Mouse (Mus musculus) CH12.LX (cell line): Measurements from ENCODE around the gene Cnn3. TPM values are rescaled to one million over a fixed set of nuclear protein-coding genes. Genes with fewer than 3 reads are reported as not detected.

ENCODE experiments used
- DNase-seq: peaks from one replicate; pipeline ENCODE4 v3.0.0-alpha.2; 2013; ENCODE audit errors: extremely low read depth
- H3K27ac ChIP-seq: 2 replicates; pipeline ENCODE4 v1.5.1; 2012; ENCODE audit warnings: low read depth, mild to moderate bottlenecking, control low read depth, moderate library complexity; ENCODE audit not compliant: insufficient read depth
- H3K27me3 ChIP-seq: replicated peaks from 2 replicates; pipeline ENCODE3; 2012; ENCODE audit warnings: inconsistent platforms
- H3K36me3 ChIP-seq, 2 experiments: replicated peaks in 1 of 2; 2 replicates each; pipeline versions ENCODE3 to v1.6.1; 2012; ENCODE audit warnings: inconsistent platforms in 1 of 2, low read length in 1 of 2, mild to moderate bottlenecking in 1 of 2, mixed read lengths in 1 of 2, moderate library complexity in 1 of 2; ENCODE audit not compliant: control insufficient read depth in 1 of 2, insufficient read depth in 1 of 2
- H3K4me1 ChIP-seq, 2 experiments: 2 replicates each; pipeline ENCODE4 v1.6.1; 2012; ENCODE audit warnings: inconsistent platforms in 1 of 2, moderate library complexity in 1 of 2; ENCODE audit not compliant: insufficient read depth in 2 of 2, control insufficient read depth in 1 of 2
- H3K4me2 ChIP-seq: 2 replicates; pipeline ENCODE4 v1.6.1; 2012; ENCODE audit warnings: low read depth, mild to moderate bottlenecking, control low read depth; ENCODE audit not compliant: poor library complexity, insufficient read depth, severe bottlenecking
- H3K4me3 ChIP-seq, 3 experiments: fragments of 150-350 bp in 1 of 3; sonication (generic) in 1 of 3; replicated peaks in 1 of 3; 2 replicates each; pipeline versions ENCODE3 to v1.5.1; 2011 to 2012; ENCODE audit warnings: low read depth in 2 of 3, low read length in 2 of 3, mild to moderate bottlenecking in 2 of 3, moderate library complexity in 2 of 3, control low read depth in 1 of 3, improper control_type of control experiment in 1 of 3, inconsistent platforms in 1 of 3, mixed read lengths in 1 of 3; ENCODE audit not compliant: poor library complexity in 1 of 3
- H3K79me2 ChIP-seq: replicated peaks from 2 replicates; pipeline ENCODE4 v1.6.1; 2012; ENCODE audit warnings: mild to moderate bottlenecking, moderate library complexity; ENCODE audit not compliant: control insufficient read depth, poor library complexity, insufficient read depth, severe bottlenecking; ENCODE audit errors: extremely low read depth
- H3K9ac ChIP-seq: 2 replicates; pipeline ENCODE4 v1.6.1; 2012; ENCODE audit warnings: low read depth, mild to moderate bottlenecking, control low read depth, moderate library complexity; ENCODE audit not compliant: insufficient read depth
- H3K9me3 ChIP-seq: replicated peaks from 2 replicates; pipeline ENCODE3; 2012; ENCODE audit warnings: low read length, inconsistent platforms, mixed read lengths
- BHLHE40 ChIP-seq: IDR thresholded peaks from 2 replicates; pipeline ENCODE4 v1.6.1; 2011; ENCODE audit warnings: mild to moderate bottlenecking, low read depth, low read length, improper control_type of control experiment
- CHD1 ChIP-seq: IDR thresholded peaks from 2 replicates; pipeline ENCODE4 v1.6.1; 2012; ENCODE audit warnings: low read depth, low read length, improper control_type of control experiment, inconsistent platforms
- CHD2 ChIP-seq: IDR thresholded peaks from 2 replicates; pipeline ENCODE4 v1.6.1; 2011; ENCODE audit warnings: low read length, improper control_type of control experiment
- CTCF ChIP-seq, 2 experiments: IDR thresholded peaks in 1 of 2; conservative IDR thresholded peaks in 1 of 2; 2 replicates each; pipeline ENCODE4 v1.5.1; 2011 to 2012; ENCODE audit warnings: low read depth in 2 of 2, low read length in 2 of 2, improper control_type of control experiment in 1 of 2, inconsistent platforms in 1 of 2, mild to moderate bottlenecking in 1 of 2, moderate library complexity in 1 of 2
- ELF1 ChIP-seq: IDR thresholded peaks from 2 replicates; pipeline ENCODE4 v1.6.1; 2014; ENCODE audit warnings: low read depth, mild to moderate bottlenecking, inconsistent platforms, low read length, improper control_type of control experiment
- ETS1 ChIP-seq: conservative IDR thresholded peaks from 2 replicates; pipeline ENCODE4 v1.6.1; 2012; ENCODE audit warnings: low read depth, mild to moderate bottlenecking, inconsistent platforms, low read length, improper control_type of control experiment, moderate library complexity
- GABPA ChIP-seq: IDR thresholded peaks from 2 replicates; pipeline ENCODE4 v1.6.1; 2012; ENCODE audit warnings: low read depth, low read length, improper control_type of control experiment, inconsistent platforms; ENCODE audit not compliant: insufficient replicate concordance
- HCFC1 ChIP-seq: IDR thresholded peaks from 2 replicates; pipeline ENCODE4 v1.6.1; 2012; ENCODE audit warnings: low read depth, mild to moderate bottlenecking, inconsistent platforms, low read length, improper control_type of control experiment
- JUN ChIP-seq: IDR thresholded peaks from 2 replicates; pipeline ENCODE4 v1.6.1; 2011; ENCODE audit warnings: low read depth, mild to moderate bottlenecking, low read length, improper control_type of control experiment, moderate library complexity; ENCODE audit not compliant: insufficient read depth
- JUND ChIP-seq: conservative IDR thresholded peaks from 2 replicates; pipeline ENCODE4 v1.6.1; 2011; ENCODE audit warnings: low read depth, low read length, improper control_type of control experiment
- MAFK ChIP-seq: IDR thresholded peaks from 2 replicates; pipeline ENCODE4 v1.6.1; 2011; ENCODE audit warnings: low read length, improper control_type of control experiment; ENCODE audit not compliant: insufficient replicate concordance
- MAZ ChIP-seq: IDR thresholded peaks from 2 replicates; pipeline ENCODE4 v1.6.1; 2012; ENCODE audit warnings: low read depth, mild to moderate bottlenecking, inconsistent platforms, low read length, improper control_type of control experiment, moderate library complexity
- MXI1 ChIP-seq: IDR thresholded peaks from 2 replicates; pipeline ENCODE4 v1.6.1; 2011; ENCODE audit warnings: mild to moderate bottlenecking, low read depth, low read length, improper control_type of control experiment
- MYC ChIP-seq: IDR thresholded peaks from 2 replicates; pipeline ENCODE4 v1.6.1; 2011; ENCODE audit warnings: low read depth, mild to moderate bottlenecking, improper control_type of control experiment, low read length
- PAX5 ChIP-seq: IDR thresholded peaks from 2 replicates; pipeline ENCODE4 v1.6.1; 2012; ENCODE audit warnings: low read length, inconsistent platforms, mixed read lengths
- POLR2A ChIP-seq: IDR thresholded peaks from 2 replicates; pipeline ENCODE4 v1.6.1; 2011; ENCODE audit warnings: low read depth, mild to moderate bottlenecking, improper control_type of control experiment, low read length
- RCOR1 ChIP-seq: conservative IDR thresholded peaks from 2 replicates; pipeline ENCODE4 v1.6.1; 2012; ENCODE audit warnings: low read depth, mild to moderate bottlenecking, inconsistent platforms, low read length, improper control_type of control experiment
- TBP ChIP-seq: conservative IDR thresholded peaks from 2 replicates; pipeline ENCODE4 v1.6.1; 2011; ENCODE audit warnings: low read depth, low read length, improper control_type of control experiment
- TCF12 ChIP-seq: IDR thresholded peaks from 2 replicates; pipeline ENCODE4 v1.6.1; 2014; ENCODE audit warnings: low read depth, mild to moderate bottlenecking, inconsistent platforms, low read length, improper control_type of control experiment
- USF1 ChIP-seq: IDR thresholded peaks from 2 replicates; pipeline ENCODE4 v1.6.1; 2014; ENCODE audit warnings: low read depth, mild to moderate bottlenecking, inconsistent platforms, low read length, improper control_type of control experiment
- ZC3H11A ChIP-seq: IDR thresholded peaks from 2 replicates; pipeline ENCODE4 v1.6.1; 2012; ENCODE audit warnings: low read depth, mild to moderate bottlenecking, inconsistent platforms, low read length, improper control_type of control experiment
- ZKSCAN1 ChIP-seq: IDR thresholded peaks from 2 replicates; pipeline ENCODE4 v1.6.1; 2012; ENCODE audit warnings: low read depth, inconsistent platforms, low read length, improper control_type of control experiment, borderline replicate concordance
- ZMIZ1 ChIP-seq: IDR thresholded peaks from 2 replicates; pipeline ENCODE4 v1.6.1; 2012; ENCODE audit warnings: low read depth, mild to moderate bottlenecking, inconsistent platforms, low read length, improper control_type of control experiment
- dilution Hi-C: fragments of 300-500 bp; cut with MboI; formaldehyde crosslinking; loops from 2 replicates; pipeline ENCODE4 v1.14.3; 2020; ENCODE audit warnings: low sequenced_read_pairs; ENCODE audit not compliant: extremely low pct_unique_long_range_greater_than_20kb, extremely low pct_ligation_motif_present
- in situ Hi-C: fragments of 300-500 bp; cut with MboI; formaldehyde crosslinking; loops from 3 replicates; pipeline ENCODE4 v1.14.3; 2019; ENCODE audit warnings: low sequenced_read_pairs, low pct_ligation_motif_present, low pct_unique_long_range_greater_than_20kb, mixed read lengths
- polyA plus RNA-seq: library from polyadenylated mRNA; unstranded; fragments of >175 nt; gene quantifications from 2 replicates; pipeline ENCODE4 v1.2.1, GENCODE M21; 2012; ENCODE audit warnings: low read depth; ENCODE audit not compliant: insufficient read length
- total RNA-seq, 2 experiments: library from RNA; depleted of rRNA; stranded (reverse); fragments of 300-350 nt in 1 of 2; fragments of >200 nt in 1 of 2; gene quantifications; 2 replicates each; pipeline ENCODE4 v1.2.3; 2012 to 2014

The Cnn3 gene
- 9.5 and 12.5 TPM in 2 replicates for total RNA-seq (2012; rRNA removed)
- 46.4 and 48.3 TPM in 2 replicates for total RNA-seq (2014; rRNA removed)
- 50.4 and 58.5 TPM in 2 replicates for polyA plus RNA-seq

DNA sequence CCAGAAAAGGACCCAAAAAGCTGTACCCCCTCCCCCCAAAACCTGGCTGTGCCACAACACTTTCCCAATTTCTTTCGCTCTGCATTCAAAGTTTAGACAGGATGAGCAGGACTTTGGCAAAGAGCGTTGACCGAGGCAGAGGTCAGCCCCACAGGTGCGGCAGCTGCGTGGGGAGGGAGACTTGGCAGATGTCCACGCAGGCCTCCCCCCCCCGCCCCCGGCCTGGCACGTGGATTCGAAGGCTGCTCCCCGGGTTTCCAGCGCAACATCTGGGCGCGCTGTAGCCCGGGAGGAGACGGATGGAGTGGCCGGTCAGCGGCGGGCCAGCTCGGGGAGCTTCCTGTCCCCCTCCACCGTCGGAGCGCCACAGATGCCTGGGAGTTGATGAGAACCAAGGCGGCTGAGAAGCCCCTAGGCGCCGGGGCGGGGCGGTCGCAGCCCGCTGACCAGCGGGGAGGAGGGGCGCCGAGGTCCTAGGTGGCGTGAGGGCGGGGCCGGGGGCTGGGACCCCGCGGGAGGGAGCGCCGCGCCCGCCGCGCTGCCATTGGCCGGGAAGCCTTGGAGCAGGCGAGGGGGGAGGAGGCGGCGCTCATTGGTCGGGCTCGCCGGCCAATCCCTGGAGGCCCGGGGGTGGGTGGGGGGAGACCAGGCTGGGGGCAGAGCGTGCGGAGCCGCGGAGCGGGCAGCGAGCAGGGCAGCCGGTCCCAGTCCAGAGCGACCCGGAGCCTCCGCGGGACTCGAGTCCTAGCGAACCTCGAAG lies at the start of gene Cnn3:
TSS of gene Cnn3 (plus strand) at position 637 of the 760 bp plus-strand sequence.
- in situ Hi-C loops (no loop called here), dilution Hi-C loops (no loop called here)
- Histone ChIP-seq H3K4me1 (peaks cover 0 to 27% of the 10 kb centered on the region in 2 experiments; a peak in 2 of 4 replicates), H3K27me3 (peaks cover 13% of the 10 kb centered on the region), H3K79me2 (no peaks in the 10 kb centered on the region), H3K36me3 (no peaks in the 10 kb centered on the region), H3K4me3 (peak within 1 kb of the TSS; percentile 44 to 73 (median 58)), H3K4me2 (peak within 1 kb of the TSS; percentile 80), H3K9me3 (peaks cover 2% of the 10 kb centered on the region), H3K9ac (peak within 1 kb of the TSS; percentile 38; the same call in 1 of the 2 replicates), H3K27ac (no peak within 1 kb of the TSS)
- DNase-seq = peak; percentile 85
- TF ChIP-seq JUN = no peak
- no peak for TF ChIP-seq USF1
- TF ChIP-seq POLR2A = peak; percentile 55; the same call in 1 of the 2 replicates
- no peak for TF ChIP-seq MAZ
- no peak for TF ChIP-seq ZC3H11A
- peak; percentile 54 for TF ChIP-seq BHLHE40
- no peak for TF ChIP-seq JUND
- TF ChIP-seq MXI1 = peak; percentile 71; the same call in 1 of the 2 replicates
- TF ChIP-seq TBP = no peak
- TF ChIP-seq TCF12 = peak; percentile 39; the same call in 1 of the 2 replicates
- TF ChIP-seq MYC = no peak
- no peak for TF ChIP-seq ELF1

DNA sequence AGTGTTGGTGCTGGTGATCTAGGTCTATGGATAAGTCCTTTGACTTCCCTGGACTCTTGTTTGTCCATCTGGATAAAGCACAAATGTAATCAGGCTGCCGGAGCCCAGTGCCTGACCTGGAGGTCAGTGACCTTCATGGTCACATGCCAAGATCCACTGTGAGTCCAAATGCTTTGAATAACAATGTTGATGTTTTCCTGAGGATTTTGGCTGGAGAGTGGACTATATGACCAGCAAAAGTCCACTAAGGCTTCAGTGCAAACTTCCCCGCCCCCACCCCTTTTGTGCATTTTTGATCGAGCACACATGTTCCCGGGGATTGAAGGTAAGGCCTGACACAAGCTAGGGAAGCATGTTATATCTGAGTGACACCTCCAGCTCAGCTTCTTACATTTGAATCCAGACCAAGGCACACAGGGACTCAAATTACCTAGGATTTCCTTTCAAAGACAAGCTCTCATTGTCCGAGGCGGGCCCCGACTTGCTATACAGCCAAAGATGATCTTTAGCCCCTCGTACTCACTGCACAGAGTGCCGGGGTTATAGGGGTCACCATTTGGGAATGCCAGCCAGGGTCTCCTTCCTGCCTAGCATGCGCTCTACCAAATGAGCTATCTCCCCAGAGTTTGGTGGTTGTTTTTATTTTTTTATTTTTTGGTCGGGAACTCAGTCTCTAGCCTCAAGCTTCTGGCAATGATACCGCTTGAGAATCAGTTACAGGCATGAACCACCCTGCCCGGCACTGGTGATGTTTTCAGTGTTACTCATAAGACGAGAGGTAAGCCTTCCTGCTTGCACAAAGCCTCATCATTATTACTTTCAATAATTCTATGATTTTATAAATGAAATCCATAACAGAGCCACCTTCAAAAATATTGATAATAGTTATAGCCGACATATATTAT lies 47.3 kb upstream of the Cnn3 start:
- H3K9ac ChIP-seq = no peak overlapping the region
- no peaks in the 10 kb centered on the region for H3K36me3 ChIP-seq
- H3K27me3 ChIP-seq = no peaks in the 10 kb centered on the region
- in situ Hi-C loops = no loop called here
- no peak for DNase-seq
- H3K79me2 ChIP-seq = no peaks in the 10 kb centered on the region
- dilution Hi-C loops = no loop called here
- H3K9me3 ChIP-seq = no peaks in the 10 kb centered on the region
- H3K4me1 ChIP-seq = no peaks in the 10 kb centered on the region
- no peak overlapping the region for H3K4me2 ChIP-seq
- TF ChIP-seq CHD1 = no peak
- no peak for TF ChIP-seq ZMIZ1
- no peak for TF ChIP-seq JUN
- no peak for TF ChIP-seq ZKSCAN1
- TF ChIP-seq CTCF (conservative IDR thresholded peaks at IDR 0.05 in 1 of 2, IDR thresholded peaks at IDR 0.05 in 1 of 2; ENCODE audit: low read depth in 2 of 2, low read length in 2 of 2) = no peak
- no peak for TF ChIP-seq TCF12
- TF ChIP-seq MAFK = no peak
- no peak for TF ChIP-seq BHLHE40
- TF ChIP-seq PAX5 = no peak
- no peak for TF ChIP-seq CHD2
- TF ChIP-seq MAZ = no peak
- no peak for TF ChIP-seq JUND
- no peak for TF ChIP-seq RCOR1
- no peak for TF ChIP-seq ETS1
- no peak for TF ChIP-seq HCFC1
- no peak for TF ChIP-seq GABPA
- H3K27ac ChIP-seq = no peak overlapping the region
- no peak overlapping the region for H3K4me3 ChIP-seq
